Mouse (Mus musculus): ENCODE data around the gene G3bp1.

DNA sequence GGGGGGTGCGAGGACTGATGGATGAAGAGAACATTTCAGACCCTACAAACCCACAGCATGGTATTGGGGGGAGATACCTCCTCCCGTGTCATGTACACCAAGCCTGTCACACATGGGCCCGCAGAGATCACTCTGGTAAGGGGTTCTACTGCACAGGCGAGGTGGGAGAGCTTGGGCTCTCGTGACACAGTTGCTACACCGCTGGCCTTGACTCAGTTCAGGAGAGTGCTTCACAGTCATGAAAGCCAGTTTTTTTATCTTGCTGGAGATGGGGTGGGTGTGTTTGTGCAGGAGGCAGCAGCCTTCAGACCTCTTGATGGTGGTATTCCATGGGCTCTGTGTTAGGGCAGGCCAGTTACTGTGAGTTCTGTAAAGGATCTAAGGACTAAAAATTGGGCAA lies 33.4 kb upstream of the G3bp1 start:
- TF ChIP-seq POLR2A (IDR thresholded peaks at IDR 0.05; ENCODE audit: borderline replicate concordance, extremely low read depth, low read depth, low read length): no peak
- TF ChIP-seq CTCF (IDR thresholded peaks at IDR 0.05; ENCODE audit: insufficient read depth, low read length): no peak
